Mouse (Mus musculus) erythroid progenitor cell, adult 5-6 weeks (primary cell): ENCODE data around the gene Anks1b. TPM values are rescaled to one million over a fixed set of nuclear protein-coding genes. Genes with fewer than 3 reads are reported as not detected.
"Not testable (repeated sequence)": the region's sequence is repeated elsewhere in the genome, so short reads cannot be mapped to it uniquely, and the experiment has no call there.

Source experiments
- ATAC-seq: replicated peaks from 2 replicates; pipeline ENCODE4 v1.8.0; 2016; ENCODE audit warnings: moderate number of reproducible peaks, mild to moderate bottlenecking, moderate TSS enrichment, inconsistent platforms; ENCODE audit not compliant: poor library complexity, low FRiP score, severe bottlenecking
- total RNA-seq, 2 experiments: library from RNA; stranded (forward) in 1 of 2; stranded (reverse) in 1 of 2; fragments of 150-400 nt in 1 of 2; fragments of 186-747, 209-891 nt in 1 of 2; gene quantifications; 2 replicates each; pipeline versions ENCODE4 v1.2.3 to v1.2.4; 2015 to 2017; ENCODE audit warnings: low replicate concordance in 2 of 2

Anks1b gene
- total RNA-seq, 2 experiments from 2014 or later, result not detected

GRCm38 (mm10) chr10:90617664-90618296, 744.5 kb downstream of the Anks1b start:
- ATAC-seq, result no peak

- no peak for ATAC-seq
These were observed 754.2 kb downstream of the Anks1b start for GRCm38 (mm10) chr10:90627532-90627931.

- no peak for ATAC-seq
These were observed 756.9 kb downstream of the Anks1b start for GRCm38 (mm10) chr10:90630099-90630698.

GRCm38 (mm10) chr10:90630794-90631193, 757.5 kb downstream of the Anks1b start:
- not testable (repeated sequence) for ATAC-seq

- no peak for ATAC-seq
These were observed 764.0 kb downstream of the Anks1b start for GRCm38 (mm10) chr10:90637352-90637751.

DNA sequence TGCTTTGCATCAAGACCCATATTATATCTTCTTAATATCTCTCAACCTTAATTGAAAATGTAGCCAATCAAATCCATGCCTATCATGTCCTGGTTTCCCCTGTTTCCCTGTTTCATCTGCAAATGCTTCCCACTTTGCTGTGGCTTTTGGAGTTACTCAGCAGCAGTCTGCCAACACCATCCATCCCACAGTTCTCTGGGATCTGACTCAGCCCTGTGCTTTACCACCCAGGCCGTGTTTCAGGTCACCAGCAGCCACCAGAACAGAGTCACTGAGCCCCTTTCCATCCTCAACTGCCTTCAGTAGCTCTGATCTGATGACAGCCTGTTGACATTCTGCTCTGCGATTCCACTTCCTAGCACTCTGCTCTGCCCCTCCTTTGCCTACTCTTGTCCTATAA, 776.4 kb downstream of the Anks1b start:
- no peak for ATAC-seq

GRCm38 (mm10) chr10:90657416-90658120, 784.3 kb downstream of the Anks1b start:
- ATAC-seq, result no peak

GRCm38 (mm10) chr10:90666746-90667145, 793.4 kb downstream of the Anks1b start:
- no peak for ATAC-seq

DNA sequence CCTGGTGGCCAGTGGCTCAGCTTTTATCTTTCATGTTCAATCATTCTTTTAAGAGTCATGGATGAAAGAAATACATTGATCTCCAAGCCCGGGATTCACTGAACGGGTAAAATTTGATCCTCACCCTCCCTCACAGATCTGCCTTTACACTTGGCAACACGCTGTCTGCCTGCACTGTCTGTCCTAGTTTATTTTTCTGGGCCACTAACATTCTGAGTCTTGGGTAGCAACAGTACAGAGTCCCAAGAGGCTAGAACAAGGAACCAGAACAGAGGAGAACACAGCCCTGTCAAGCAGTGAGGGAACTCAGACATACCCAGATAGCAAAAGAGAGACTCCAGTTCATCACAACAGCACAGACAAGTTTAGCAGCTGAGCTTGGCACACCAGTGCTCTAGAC, 797.0 kb downstream of the Anks1b start:
- ATAC-seq, result no peak

- ATAC-seq, result no peak
These were observed 798.8 kb downstream of the Anks1b start for GRCm38 (mm10) chr10:90672135-90672534.

DNA sequence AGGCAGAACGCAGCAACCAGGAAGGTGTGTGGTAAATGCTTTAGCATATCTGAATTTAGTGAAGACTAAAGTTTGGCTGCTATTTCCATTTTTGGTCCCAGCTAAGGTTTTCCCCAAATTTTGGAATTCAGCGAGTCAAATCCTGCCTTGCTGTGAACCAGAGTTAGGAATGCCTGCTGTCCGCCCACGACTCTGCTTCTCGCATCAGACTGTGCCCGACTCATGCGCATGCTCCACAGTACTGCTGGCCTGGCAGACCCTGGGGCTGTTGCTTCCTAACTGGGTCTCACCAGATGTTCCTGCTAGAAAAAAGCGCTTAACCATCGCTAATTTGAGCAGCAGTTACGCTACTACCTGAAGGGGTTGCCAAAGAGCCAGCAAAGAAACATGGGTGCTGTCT, 801.1 kb downstream of the Anks1b start:
- no peak for ATAC-seq

- ATAC-seq, result no peak
These were observed 804.1 kb downstream of the Anks1b start for GRCm38 (mm10) chr10:90677421-90677820.

DNA sequence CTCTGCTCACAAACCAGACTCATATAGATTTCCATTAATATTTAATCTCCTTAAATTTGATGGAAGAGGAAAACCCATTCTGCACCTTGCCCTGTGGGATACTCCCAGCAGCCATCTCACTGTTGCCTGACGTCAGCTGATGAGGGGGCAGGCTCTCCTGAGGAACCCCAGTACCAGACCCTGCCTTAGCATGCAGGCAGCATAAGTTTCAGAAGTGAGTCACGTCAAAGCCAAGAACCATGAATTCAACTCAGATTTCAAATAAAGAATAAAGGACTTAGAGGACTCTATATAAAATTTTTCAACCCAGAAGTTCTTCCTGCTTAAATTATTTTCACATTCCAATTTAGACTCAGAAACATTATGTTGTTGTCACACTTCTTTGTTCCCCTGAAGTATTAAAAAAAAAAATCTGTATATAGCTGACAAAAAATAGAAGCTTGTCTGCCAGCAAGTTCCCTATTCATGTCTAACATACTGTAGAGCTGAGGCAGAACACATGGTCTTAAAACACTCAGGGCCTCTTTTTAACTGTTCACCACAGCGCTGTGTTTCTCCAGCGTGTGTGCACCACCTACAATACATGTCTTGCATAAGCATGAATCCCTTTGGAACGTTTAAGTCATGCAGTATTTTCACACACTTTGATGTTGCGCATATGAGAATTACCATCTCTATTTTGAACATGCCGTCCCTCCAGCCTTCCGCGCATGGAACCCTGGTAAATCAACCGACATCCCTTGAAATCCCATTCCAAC, 806.6 kb downstream of the Anks1b start:
- ATAC-seq, result no peak

DNA sequence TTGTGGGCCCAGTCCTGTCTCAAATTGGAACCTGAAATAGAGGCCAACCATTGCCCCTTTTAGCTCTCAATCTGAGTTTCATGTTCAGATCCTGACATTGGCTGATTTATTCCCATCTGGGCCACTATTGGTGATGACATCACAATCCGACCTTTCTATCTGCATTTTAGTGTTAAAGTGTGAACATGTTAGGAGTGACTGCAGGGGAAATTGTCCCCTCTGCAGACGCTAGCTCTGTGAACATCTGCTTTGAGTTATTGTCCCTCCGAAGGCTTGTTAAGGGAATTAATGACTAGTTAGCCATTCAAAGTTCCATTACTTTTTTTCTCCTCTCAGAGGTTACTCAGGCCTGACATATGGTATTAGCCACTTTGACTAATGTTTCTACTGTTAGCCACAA, 810.5 kb downstream of the Anks1b start:
- no peak for ATAC-seq

DNA sequence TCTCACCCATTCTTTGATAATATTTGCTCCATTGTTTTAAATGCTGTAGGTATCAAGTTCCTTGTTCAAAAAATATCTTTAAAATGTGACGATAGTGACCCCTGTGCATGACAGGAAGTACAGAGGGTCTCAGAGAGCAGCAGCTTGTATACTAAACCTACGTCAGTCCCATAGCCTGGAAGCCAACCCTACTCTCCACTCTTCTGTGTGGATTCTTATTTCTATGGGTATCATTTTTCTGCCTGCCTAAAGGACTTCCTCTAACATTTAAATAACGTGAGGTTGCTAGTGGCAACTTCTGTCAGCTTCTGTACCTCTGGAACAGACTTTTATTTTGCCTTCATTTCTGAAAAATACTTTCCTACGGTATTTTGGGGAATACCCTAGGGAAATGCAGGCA, 812.1 kb downstream of the Anks1b start:
- no peak for ATAC-seq

DNA sequence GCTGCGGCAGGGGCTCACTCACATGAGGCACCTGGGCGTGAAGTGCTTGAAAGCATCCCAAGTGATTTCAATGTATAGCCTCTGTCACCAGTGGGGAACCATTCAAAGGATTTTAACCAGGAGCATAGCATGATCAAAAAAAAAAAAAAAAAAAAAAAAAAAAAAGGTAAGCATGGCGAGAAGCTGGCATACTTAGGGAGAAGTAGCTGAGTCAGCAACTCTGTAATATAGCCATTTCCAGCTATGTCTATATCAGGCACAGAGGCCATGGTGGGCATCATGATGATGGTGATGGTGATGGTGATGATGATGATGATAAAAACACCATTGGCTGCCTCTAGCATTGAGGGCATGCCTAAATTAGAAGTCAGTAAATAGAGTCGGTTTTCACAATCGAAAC, 814.8 kb downstream of the Anks1b start:
- ATAC-seq, result no peak

DNA sequence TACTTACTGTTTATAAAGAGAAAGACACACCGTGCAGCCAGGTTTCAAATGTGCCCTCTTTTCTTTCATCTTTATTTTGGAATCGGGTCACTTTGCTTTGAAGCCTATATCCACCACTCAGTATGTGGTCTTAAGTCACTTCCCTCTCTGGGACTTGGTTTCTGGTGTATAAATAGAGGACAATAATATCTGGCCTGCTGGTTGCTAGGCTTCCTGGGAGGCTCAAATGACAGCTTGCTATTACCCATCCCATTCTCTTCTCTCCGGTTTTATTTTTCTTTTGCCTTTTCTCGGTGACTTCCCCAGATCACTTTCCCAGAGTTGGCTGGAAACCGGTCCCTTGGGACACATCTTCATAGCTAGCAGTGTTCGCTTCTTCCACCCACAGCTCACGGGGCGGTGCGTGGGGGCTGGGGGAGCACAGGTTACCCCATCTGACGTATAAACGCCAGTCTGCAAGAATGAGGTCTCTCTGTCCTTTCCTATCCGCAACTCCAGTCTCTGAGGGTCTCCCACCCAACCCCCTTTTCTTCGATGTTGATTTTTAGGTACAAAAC, 815.5 kb downstream of the Anks1b start:
- ATAC-seq, result no peak

GRCm38 (mm10) chr10:90689854-90690513, 816.7 kb downstream of the Anks1b start:
- no peak for ATAC-seq

- no peak for ATAC-seq
These were observed 823.4 kb downstream of the Anks1b start for GRCm38 (mm10) chr10:90696687-90697086.

- ATAC-seq, result no peak
These were observed 824.1 kb downstream of the Anks1b start for GRCm38 (mm10) chr10:90697413-90697812.
